Comparison of ENCODE assay signal across 8 mouse cellular contexts in the genomic region with DNA sequence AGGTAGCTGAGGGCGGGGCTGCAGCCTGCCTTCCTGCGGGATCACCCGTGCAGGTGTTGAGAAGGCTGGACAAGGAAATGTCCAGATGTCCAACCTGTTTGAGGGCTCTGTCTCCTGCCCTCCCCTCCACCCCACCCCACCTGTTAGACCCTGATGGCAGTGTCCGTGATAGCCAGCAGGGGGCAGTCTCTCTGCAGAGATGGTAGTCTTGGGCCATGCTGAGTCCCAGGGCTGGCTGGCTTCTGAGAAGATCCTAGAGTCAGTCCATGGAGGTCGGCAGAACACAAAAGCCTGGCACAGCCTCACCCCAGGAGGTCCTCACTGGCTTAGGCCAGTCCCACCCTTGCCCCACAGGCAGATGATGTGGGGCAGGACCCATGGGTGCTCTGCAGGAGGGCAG. TPM values are rescaled to one million over a fixed set of nuclear protein-coding genes. Genes with fewer than 3 reads are reported as not detected.
DNase-seq lines count a peak whose midpoint lies in the region; ATAC-seq and TF ChIP-seq lines count a peak whose summit lies in the region.

No protein-coding gene starts in this region.

- DNase-seq in A20 (ENCODE audit: low read depth, low spot score) = peak; percentile 71
- peak; percentile 19 for DNase-seq in G1E (ENCODE audit: low spot score)
- DNase-seq in cerebellum, adult 11-12 months = peak; percentile 58
- peak; percentile 54 to 58 for DNase-seq in frontal cortex, postnatal 25 days (ENCODE audit: low spot score in 2 of 2)
- DNase-seq in kidney, adult 8-10 months = peak; percentile 52 to 78
- DNase-seq in liver, embryonic 13.5 days = peak; percentile 23
- peak; percentile 75 for DNase-seq in retina, embryonic 14.5 days (ENCODE audit: low spot score)
- DNase-seq in thymus, postnatal 36 days = peak; percentile 66

- TF ChIP-seq CTCF in G1E (IDR thresholded peaks at IDR 0.05; ENCODE audit: low read depth, low read length) = peak; percentile 43; the same call in 1 of the 2 replicates

- H3K9ac ChIP-seq in liver, embryonic 13.5 days = no peak overlapping the region

- H3K36me3 ChIP-seq in G1E (replicated peaks) = no peaks in the 10 kb centered on the region
- H3K36me3 ChIP-seq in liver, embryonic 13.5 days = no peaks in the 10 kb centered on the region

- no peak overlapping the region for H3K4me2 ChIP-seq in liver, embryonic 13.5 days

- no peaks in the 10 kb centered on the region for H3K9me3 ChIP-seq in G1E (replicated peaks)
- no peaks in the 10 kb centered on the region for H3K9me3 ChIP-seq in liver, embryonic 13.5 days (replicated peaks)

- ATAC-seq in G1E (ENCODE audit: extremely low read depth, insufficient number of reproducible peaks, low FRiP score, poor library complexity, severe bottlenecking) = no peak
- ATAC-seq in liver, embryonic 13.5 days (ENCODE audit: low read depth) = 0 out of 2 replicates have a peak, but pooled peaks have one; percentile 32

- H3K27me3 ChIP-seq in G1E (ENCODE audit: insufficient read depth, low read length) = peaks cover 60% of the 10 kb centered on the region
- peaks cover 2% of the 10 kb centered on the region; the same call in 1 of the 2 replicates for H3K27me3 ChIP-seq in liver, embryonic 13.5 days

- no peak overlapping the region for H3K27ac ChIP-seq in liver, embryonic 13.5 days

- 18% methylated on average over 5 of the region's 5 CpGs for WGBS in liver, embryonic 13.5 days (ENCODE audit: insufficient replicate concordance)

- no peak overlapping the region for H3K4me3 ChIP-seq in G1E (ENCODE audit: low read depth, low read length)
- H3K4me3 ChIP-seq in liver, embryonic 13.5 days (replicated peaks) = no peak overlapping the region

- no peaks in the 10 kb centered on the region for H3K4me1 ChIP-seq in G1E (ENCODE audit: insufficient read depth, low read depth, low read length)
- peaks cover 4% of the 10 kb centered on the region; the same call in 1 of the 2 replicates for H3K4me1 ChIP-seq in liver, embryonic 13.5 days (replicated peaks)

RNA-seq across cellular contexts. Expression of a gene that starts 5.0 kb away (rescaled TPM):
- total RNA-seq in G1E (2014; fragmentation: Nextera tagmentation) (not detected in 2 replicates), G1E (2017) (0.11 TPM in 1 of 2 replicates, not detected in the other)
- polyA plus RNA-seq in G1E (2012) = not detected in 2 replicates
- polyA plus RNA-seq in liver, embryonic 13.5 days (2015; fragmentation: Nextera tagmentation; extraction: Ambion mirVana) = 0.07 TPM in 1 of 2 replicates, not detected in the other

RNA-seq across cellular contexts. Expression of a gene that starts 30.4 kb away (rescaled TPM):
- total RNA-seq in G1E (2014; fragmentation: Nextera tagmentation) (not detected in 2 replicates), G1E (2017) (0.11 TPM in 1 of 2 replicates, not detected in the other)
- not detected in 2 replicates for polyA plus RNA-seq in G1E (2012)
- polyA plus RNA-seq in liver, embryonic 13.5 days (2015; fragmentation: Nextera tagmentation; extraction: Ambion mirVana) = 0.03 TPM in 1 of 2 replicates, not detected in the other

Comparison
In these comparisons a context has a peak if more than half of its experiments do, and no peak if none do; other contexts are left out.
1. DNase-seq: peak in every context shown above with its lines; median percentile 75 in retina, embryonic 14.5 days; 71 in A20; 66 in thymus, postnatal 36 days; 65 in kidney, adult 8-10 months; 58 in cerebellum, adult 11-12 months; 56 in frontal cortex, postnatal 25 days; 23 in liver, embryonic 13.5 days; 19 in G1E.